Mouse (Mus musculus) midbrain, postnatal 0 days (tissue): ENCODE measurements around the gene Gng7. TPM values are rescaled to one million over a fixed set of nuclear protein-coding genes. Genes with fewer than 3 reads are reported as not detected.

Source experiments
- ATAC-seq: fragments of 200-750 bp; cut with Nextera tagmentation; 2 replicates; pipeline ENCODE4 v1.8.0; 2017; ENCODE audit warnings: moderate number of reproducible peaks, mild to moderate bottlenecking, moderate TSS enrichment, moderate library complexity; ENCODE audit not compliant: low FRiP score
- DNase-seq: peaks from one replicate; pipeline ENCODE4 v3.0.0-alpha.2; 2015; ENCODE audit warnings: low spot score
- H3K27ac ChIP-seq: fragments of 300-500 bp; sonication (generic); 2 replicates; pipeline ENCODE4 v1.5.1; 2014; ENCODE audit warnings: low read depth, mild to moderate bottlenecking, low read length, mixed read lengths
- H3K27me3 ChIP-seq: fragments of 300-500 bp; sonication (generic); 2 replicates; pipeline ENCODE4 v1.6.1; 2014; ENCODE audit warnings: low read length, control low read depth, mixed read lengths; ENCODE audit not compliant: insufficient read depth
- H3K36me3 ChIP-seq: fragments of 300-500 bp; sonication (generic); 2 replicates; pipeline ENCODE4 v1.6.1; 2014; ENCODE audit warnings: low read length, control low read depth, mixed read lengths; ENCODE audit not compliant: insufficient read depth
- H3K4me1 ChIP-seq: fragments of 300-500 bp; sonication (generic); 2 replicates; pipeline ENCODE4 v1.6.1; 2014; ENCODE audit warnings: mild to moderate bottlenecking, control low read depth, antibody characterized with exemption, low read length, mixed read lengths; ENCODE audit not compliant: insufficient read depth
- H3K4me2 ChIP-seq: fragments of 300-500 bp; sonication (generic); 2 replicates; pipeline ENCODE4 v1.6.1; 2014; ENCODE audit warnings: low read depth, mild to moderate bottlenecking, low read length, mixed read lengths; ENCODE audit not compliant: poor library complexity, severe bottlenecking
- H3K4me3 ChIP-seq: fragments of 300-500 bp; sonication (generic); 2 replicates; pipeline ENCODE4 v1.5.1; 2014; ENCODE audit warnings: low read depth, mild to moderate bottlenecking, low read length, moderate library complexity
- H3K9ac ChIP-seq: fragments of 300-500 bp; sonication (generic); replicated peaks from 2 replicates; pipeline ENCODE4 v1.6.1; 2014; ENCODE audit warnings: mild to moderate bottlenecking, low read length, moderate library complexity, mixed read lengths; ENCODE audit not compliant: poor library complexity, severe bottlenecking
- H3K9me3 ChIP-seq: fragments of 300-500 bp; sonication (generic); 2 replicates; pipeline ENCODE4 v1.6.1; 2016; ENCODE audit warnings: low read length, control low read depth
- CTCF ChIP-seq: IDR thresholded peaks from 2 replicates; pipeline ENCODE4 v1.5.1; 2016; ENCODE audit warnings: antibody characterized with exemption, mild to moderate bottlenecking
- WGBS: fragments of 180-500 bp; shearing (Covaris S2); extraction: QIAGEN DNeasy Blood & Tissue Kit; methylation state at CpG from one replicate; pipeline ENCODE4 v1.1.7; 2014; 5-methylcytosine and 5-hydroxymethylcytosine counted together
- polyA plus RNA-seq: library from polyadenylated mRNA; unstranded; fragments of >200 nt; fragmentation: Nextera tagmentation; extraction: Ambion mirVana; gene quantifications from 2 replicates; pipeline ENCODE4 v1.2.1, GENCODE M21; 2015
- total RNA-seq: library from RNA; depleted of rRNA; stranded (reverse); fragments of >200 nt; gene quantifications from 2 replicates; pipeline ENCODE4 v1.2.3, GENCODE M21; 2014

The Gng7 gene
- total and polyA plus RNA-seq, 2 experiments from 2014 or later = 29.5 to 40.7 TPM

DNA sequence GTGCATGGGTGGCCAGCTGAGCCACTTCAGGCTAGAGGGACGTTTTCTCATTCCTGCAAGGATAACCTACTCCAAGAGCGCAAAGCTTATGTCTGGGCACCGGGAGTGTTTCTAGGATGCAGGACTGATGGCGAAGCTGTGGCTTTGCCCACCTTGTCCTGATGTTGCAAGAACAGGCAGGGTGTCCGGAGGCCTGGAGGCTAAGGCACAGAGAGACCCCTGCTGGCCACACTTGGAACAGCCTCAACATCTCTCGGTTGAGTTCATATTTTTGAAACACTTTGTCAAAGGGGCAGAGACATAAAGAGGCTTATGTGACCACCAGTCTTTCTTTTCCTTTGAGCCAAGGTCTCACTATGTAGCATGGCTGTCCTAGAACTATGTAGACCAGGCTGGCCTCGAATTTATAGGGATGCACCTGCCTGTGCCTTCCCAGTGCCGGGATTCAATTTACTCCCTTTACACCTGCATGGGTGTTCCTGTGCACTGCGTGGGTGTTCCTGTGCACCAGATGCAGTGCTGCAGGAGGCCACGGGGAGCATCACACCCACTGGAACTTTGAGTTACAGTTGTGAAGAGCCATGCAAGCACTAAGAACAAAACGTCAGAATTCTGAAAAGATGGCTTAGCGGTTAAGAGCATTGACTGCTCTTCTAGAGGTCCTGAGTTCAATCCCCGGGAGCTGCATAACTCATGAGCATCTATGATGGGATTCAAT, 26.9 kb upstream of the Gng7 start:
- Histone ChIP-seq H3K4me2 (no peak overlapping the region), H3K27ac (no peak overlapping the region), H3K27me3 (no peaks in the 10 kb centered on the region), H3K36me3 (peaks cover 36% of the 10 kb centered on the region), H3K9me3 (no peaks in the 10 kb centered on the region), H3K9ac (no peak overlapping the region), H3K4me1 (no peaks in the 10 kb centered on the region), H3K4me3 (no peak overlapping the region)
- TF ChIP-seq CTCF = peak; percentile 93
- ATAC-seq (no peak), DNase-seq (peak; percentile 77)
- WGBS = 35% methylated on average over 13 of the region's 13 CpGs

DNA sequence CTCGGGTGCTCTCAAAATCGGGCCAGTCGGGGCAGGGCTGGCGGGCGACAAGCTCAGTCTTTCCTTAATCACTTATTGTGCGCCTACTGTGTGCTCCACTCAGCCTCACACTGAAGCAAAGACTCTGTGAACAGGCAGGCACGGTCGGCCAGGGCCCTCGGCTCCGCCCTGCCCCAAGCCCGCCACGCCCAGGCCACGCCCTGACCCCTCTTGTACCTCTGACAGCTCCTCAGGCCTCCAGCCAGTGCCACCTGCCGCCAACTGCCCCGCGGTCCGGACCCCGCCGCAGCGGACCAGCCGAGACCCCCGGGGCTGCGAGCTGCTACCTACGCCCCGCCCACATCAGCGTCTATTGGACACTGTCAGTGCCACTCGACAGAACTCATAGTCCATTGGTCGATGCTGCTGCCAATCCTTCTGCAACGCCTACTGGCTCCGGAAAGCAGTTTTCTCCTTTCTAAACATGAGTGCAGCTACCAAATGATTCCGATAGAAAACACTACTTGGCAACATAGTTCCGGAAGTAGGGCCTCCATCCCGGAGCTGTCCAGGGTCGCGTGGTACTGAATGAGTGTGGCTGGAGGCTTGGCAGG, 22.3 kb upstream of the Gng7 start, which contains the start of gene Slc39a3:
Gene Slc39a3, minus strand, starts transcription at position 439 of the 593 bp plus-strand sequence.
- Histone ChIP-seq H3K9ac (peak within 1 kb of the TSS; percentile 90), H3K27me3 (no peaks in the 10 kb centered on the region), H3K4me1 (no peaks in the 10 kb centered on the region), H3K4me3 (peak within 1 kb of the TSS; percentile 85), H3K9me3 (no peaks in the 10 kb centered on the region), H3K27ac (peak within 1 kb of the TSS; percentile 27; the same call in 1 of the 2 replicates), H3K36me3 (peaks cover 14% of the 10 kb centered on the region), H3K4me2 (peak within 1 kb of the TSS; percentile 65)
- ATAC-seq (peak; percentile 99), DNase-seq (peak; percentile 100)
- WGBS = under 1% methylated on average over 35 of the region's 35 CpGs
- TF ChIP-seq CTCF = no peak

DNA sequence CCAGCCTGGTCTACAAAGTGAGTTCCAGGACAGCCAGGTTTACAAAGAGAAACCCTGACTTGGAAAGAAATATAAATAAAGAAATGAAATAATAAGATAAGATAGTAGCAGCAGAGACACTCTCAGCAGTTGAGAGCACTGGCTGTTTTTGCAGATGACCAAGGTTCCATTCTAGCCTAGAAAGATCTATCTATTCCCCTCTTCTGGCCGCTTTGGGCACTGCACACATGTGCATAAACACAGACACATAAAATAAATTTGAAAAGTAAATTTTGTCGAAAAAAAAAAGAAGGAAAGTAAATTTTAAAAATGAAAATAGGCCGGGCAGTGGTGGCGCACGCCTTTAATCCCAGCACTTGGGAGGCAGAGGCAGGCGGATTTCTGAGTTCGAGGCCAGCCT, 21.5 kb upstream of the Gng7 start:
- 82% methylated on average over 7 of the region's 7 CpGs for WGBS
- Histone ChIP-seq H3K27me3 (no peaks in the 10 kb centered on the region), H3K36me3 (peaks cover 21% of the 10 kb centered on the region), H3K4me1 (no peaks in the 10 kb centered on the region), H3K9me3 (no peaks in the 10 kb centered on the region), H3K4me2 (no peak overlapping the region), H3K27ac (no peak overlapping the region), H3K4me3 (no peak overlapping the region), H3K9ac (no peak overlapping the region)
- TF ChIP-seq CTCF = peak; percentile 55
- ATAC-seq = no peak
- DNase-seq = no peak

GRCm38 (mm10) chr10:81033586-81033985, 18.8 kb upstream of the Gng7 start:
- Histone ChIP-seq H3K9me3 (no peaks in the 10 kb centered on the region), H3K4me3 (no peak overlapping the region), H3K27ac (no peak overlapping the region), H3K27me3 (no peaks in the 10 kb centered on the region), H3K4me1 (no peaks in the 10 kb centered on the region), H3K9ac (no peak overlapping the region), H3K36me3 (peaks cover 36% of the 10 kb centered on the region), H3K4me2 (no peak overlapping the region)
- ATAC-seq (no peak), DNase-seq (no peak)
- WGBS = 88% methylated on average over 10 of the region's 10 CpGs
- no peak for TF ChIP-seq CTCF

DNA sequence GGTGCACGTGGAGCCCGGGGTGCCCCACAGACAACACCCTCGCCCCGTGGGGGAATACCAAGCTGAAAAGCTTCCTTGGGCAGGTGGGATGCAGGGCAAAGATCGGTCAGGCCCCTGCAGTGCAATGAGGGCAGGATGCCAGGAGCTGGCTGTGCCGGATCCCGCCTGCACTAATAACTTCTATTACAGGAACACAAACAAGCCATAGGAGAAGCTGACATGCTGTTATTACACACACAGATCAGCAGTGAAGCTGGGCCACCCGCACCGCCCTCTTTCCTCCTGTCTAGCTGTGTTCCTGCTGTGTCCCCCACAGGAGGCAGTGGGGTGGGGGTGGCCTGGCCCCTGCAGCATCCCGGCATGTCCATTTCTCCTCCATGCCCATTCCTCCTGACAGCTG, 14.3 kb upstream of the Gng7 start:
- peaks cover 36% of the 10 kb centered on the region for H3K36me3 ChIP-seq
- WGBS = 65% methylated on average over 10 of the region's 10 CpGs
- no peaks in the 10 kb centered on the region for H3K27me3 ChIP-seq
- no peaks in the 10 kb centered on the region for H3K9me3 ChIP-seq
- H3K4me2 ChIP-seq = no peak overlapping the region
- H3K27ac ChIP-seq = no peak overlapping the region
- H3K4me3 ChIP-seq = no peak overlapping the region
- DNase-seq (no peak), ATAC-seq (no peak)
- H3K4me1 ChIP-seq = peaks cover 10% of the 10 kb centered on the region; the same call in 1 of the 2 replicates
- H3K9ac ChIP-seq = no peak overlapping the region
- no peak for TF ChIP-seq CTCF

- Histone ChIP-seq H3K27ac (no peak overlapping the region), H3K4me3 (no peak overlapping the region), H3K27me3 (no peaks in the 10 kb centered on the region), H3K36me3 (peaks cover 34% of the 10 kb centered on the region), H3K9me3 (no peaks in the 10 kb centered on the region), H3K9ac (no peak overlapping the region), H3K4me1 (peaks cover 12% of the 10 kb centered on the region), H3K4me2 (no peak overlapping the region)
- no peak for ATAC-seq
- DNase-seq = no peak
- TF ChIP-seq CTCF = peak; percentile 13; the same call in 1 of the 2 replicates
These were observed 13.5 kb upstream of the Gng7 start for GRCm38 (mm10) chr10:81028219-81028618.
